Mouse (Mus musculus): ENCODE measurements at regions not wholly inside any gene's neighbourhood (a gene's known extent, or its start where the extent isn't known, plus 50 kb on each side); places are given as distances from the start of the nearest gene placed in this dataset.

- 94% methylated on average over 1 of the region's 1 CpGs for WGBS
- Histone ChIP-seq H3K27ac (no peak overlapping the region), H3K4me1 (no peaks in the 10 kb centered on the region), H3K4me3 (no peak overlapping the region), H3K36me3 (replicated peaks) (no peaks in the 10 kb centered on the region), H3K9me3 (no peaks in the 10 kb centered on the region), H3K27me3 (ENCODE audit: poor library complexity, severe bottlenecking) (no peaks in the 10 kb centered on the region)
- no peak for DNase-seq (ENCODE audit: extremely low spot score, low spot score)
Observed at GRCm38 (mm10) chr17:55320959-55321358, 124.2 kb upstream of the St6gal2 start.

GRCm38 (mm10) chr17:55359305-55359704 lies 85.9 kb upstream of the St6gal2 start:
- DNase-seq (ENCODE audit: extremely low spot score, low spot score) = no peak
- Histone ChIP-seq H3K9me3 (no peaks in the 10 kb centered on the region), H3K36me3 (replicated peaks) (no peaks in the 10 kb centered on the region), H3K27ac (no peak overlapping the region), H3K27me3 (ENCODE audit: poor library complexity, severe bottlenecking) (no peaks in the 10 kb centered on the region), H3K4me3 (no peak overlapping the region), H3K4me1 (no peaks in the 10 kb centered on the region)
- 84% methylated on average over 6 of the region's 6 CpGs for WGBS

- WGBS = 59% methylated on average over 1 of the region's 1 CpGs
- peak overlapping the region; percentile 65; the same call in 1 of the 2 replicates for H3K27ac ChIP-seq
- H3K27me3 ChIP-seq (ENCODE audit: poor library complexity, severe bottlenecking) = no peaks in the 10 kb centered on the region
- DNase-seq (ENCODE audit: extremely low spot score, low spot score) = peak; percentile 19
- no peaks in the 10 kb centered on the region for H3K36me3 ChIP-seq (replicated peaks)
- H3K4me1 ChIP-seq = no peaks in the 10 kb centered on the region
- H3K4me3 ChIP-seq = no peak overlapping the region
- H3K9me3 ChIP-seq = no peaks in the 10 kb centered on the region
Observed at GRCm38 (mm10) chr17:55367064-55367463, 78.1 kb upstream of the St6gal2 start.

- Histone ChIP-seq H3K9me3 (no peaks in the 10 kb centered on the region), H3K27me3 (ENCODE audit: poor library complexity, severe bottlenecking) (no peaks in the 10 kb centered on the region), H3K4me3 (no peak overlapping the region), H3K4me1 (no peaks in the 10 kb centered on the region), H3K36me3 (replicated peaks) (no peaks in the 10 kb centered on the region), H3K27ac (peak overlapping the region; percentile 65; the same call in 1 of the 2 replicates)
- 88% methylated on average over 7 of the region's 7 CpGs for WGBS
- no peak for DNase-seq (ENCODE audit: extremely low spot score, low spot score)
Observed at GRCm38 (mm10) chr17:55367464-55368207, 77.5 kb upstream of the St6gal2 start.
